Mouse (Mus musculus) brain, embryonic 14.5 days (tissue): ENCODE measurements around the gene Hoxa11.

Experiments used
- CTCF ChIP-seq: fragments of 200-500 bp; IDR thresholded peaks from 2 replicates; pipeline ENCODE4 v1.5.1; 2012; ENCODE audit warnings: inconsistent platforms, mild to moderate bottlenecking, moderate library complexity, borderline replicate concordance; ENCODE audit not compliant: insufficient read depth, insufficient read length; ENCODE audit errors: extremely low read depth
- POLR2A ChIP-seq: fragments of 200-500 bp; IDR thresholded peaks from 2 replicates; pipeline ENCODE4 v1.6.1; 2012; ENCODE audit warnings: mild to moderate bottlenecking, inconsistent platforms, borderline replicate concordance; ENCODE audit not compliant: poor library complexity, insufficient read depth, insufficient read length, severe bottlenecking; ENCODE audit errors: extremely low read depth

- TF ChIP-seq CTCF (no peak), POLR2A (no peak)
Observed at GRCm38 (mm10) chr6:52294616-52295015, 49.0 kb upstream of the Hoxa11 start.
